Mouse (Mus musculus): ENCODE results near the gene Sprr2f. TPM values are rescaled to one million over a fixed set of nuclear protein-coding genes. Genes with fewer than 3 reads are reported as not detected.

Gene Sprr2f
- polyA plus RNA-seq, 1 experiment from 2014 or later, result not detected

DNA sequence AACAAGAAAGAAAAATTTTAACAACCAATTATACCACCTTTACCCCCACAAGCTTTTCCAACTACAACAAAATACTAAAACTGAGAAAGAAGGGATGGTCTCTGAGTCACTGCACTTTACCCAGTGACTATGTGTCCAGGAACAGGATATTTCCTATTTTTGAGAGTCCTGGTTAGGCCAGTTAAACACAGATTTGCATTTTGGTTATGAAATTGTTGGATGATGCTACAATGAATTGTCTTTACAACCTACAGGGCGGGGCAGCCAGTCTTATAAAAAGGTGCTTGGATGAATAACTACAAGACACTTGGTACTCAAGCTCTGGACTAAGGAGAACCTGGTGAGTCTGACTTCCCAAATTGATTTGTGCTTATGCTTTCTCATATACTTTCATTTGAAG lies 20.4 kb downstream of the Sprr2f start, which contains the start of gene Sprr2h:
Sprr2h (plus strand) TSS at position 301 of the 400 bp plus-strand sequence.
- DNase-seq (no peak), ATAC-seq (ENCODE audit: insufficient read depth) (no peak)
- no peaks in the 10 kb centered on the region for H3K27me3 ChIP-seq (ENCODE audit: insufficient read depth, low read length)
- H3K27ac ChIP-seq (ENCODE audit: low read depth), result no peak within 1 kb of the TSS
- no peak for TF ChIP-seq CTCF (IDR thresholded peaks at IDR 0.05; ENCODE audit: low read depth)
- H3K4me1 ChIP-seq (ENCODE audit: insufficient read depth), result no peaks in the 10 kb centered on the region
- no peaks in the 10 kb centered on the region for H3K9me3 ChIP-seq (ENCODE audit: low read depth, low read length)
- H3K36me3 ChIP-seq (ENCODE audit: insufficient read depth), result no peaks in the 10 kb centered on the region
- no peak within 1 kb of the TSS for H3K9ac ChIP-seq
- WGBS, result 73% methylated on average over 1 of the region's 1 CpGs
- no peak within 1 kb of the TSS for H3K4me3 ChIP-seq (ENCODE audit: low read depth, low read length)
- H3K4me2 ChIP-seq, result no peak within 1 kb of the TSS

DNA sequence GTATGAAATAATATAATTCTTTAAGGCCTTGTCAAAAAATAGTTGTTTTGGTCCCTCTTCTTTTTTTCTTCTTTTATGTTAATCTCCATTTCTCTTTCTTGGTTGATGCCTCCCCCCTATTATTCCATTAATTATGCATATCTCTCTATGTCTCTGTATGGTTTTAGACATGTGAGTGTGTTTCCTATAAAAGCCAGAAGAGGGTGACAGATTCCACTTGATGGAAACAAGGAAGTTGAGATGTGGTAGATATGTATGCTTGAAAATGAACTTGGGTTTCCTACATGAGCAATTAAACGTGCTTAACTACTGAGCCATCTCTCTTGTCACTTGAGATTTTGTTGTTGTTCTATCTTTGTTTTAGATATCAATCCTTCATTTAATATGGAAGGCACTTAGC lies 29.3 kb downstream of the Sprr2f start:
- DNase-seq, result peak; percentile 6
- no peak for ATAC-seq (ENCODE audit: insufficient read depth)
- Histone ChIP-seq H3K27me3 (ENCODE audit: insufficient read depth, low read length) (no peaks in the 10 kb centered on the region), H3K4me3 (ENCODE audit: low read depth, low read length) (no peak overlapping the region), H3K9ac (no peak overlapping the region), H3K9me3 (ENCODE audit: low read depth, low read length) (no peaks in the 10 kb centered on the region), H3K4me2 (no peak overlapping the region), H3K36me3 (ENCODE audit: insufficient read depth) (no peaks in the 10 kb centered on the region), H3K4me1 (ENCODE audit: insufficient read depth) (no peaks in the 10 kb centered on the region), H3K27ac (ENCODE audit: low read depth) (no peak overlapping the region)
- WGBS, result 49% methylated on average over 1 of the region's 1 CpGs
- TF ChIP-seq CTCF (IDR thresholded peaks at IDR 0.05; ENCODE audit: low read depth), result peak; percentile 21

DNA sequence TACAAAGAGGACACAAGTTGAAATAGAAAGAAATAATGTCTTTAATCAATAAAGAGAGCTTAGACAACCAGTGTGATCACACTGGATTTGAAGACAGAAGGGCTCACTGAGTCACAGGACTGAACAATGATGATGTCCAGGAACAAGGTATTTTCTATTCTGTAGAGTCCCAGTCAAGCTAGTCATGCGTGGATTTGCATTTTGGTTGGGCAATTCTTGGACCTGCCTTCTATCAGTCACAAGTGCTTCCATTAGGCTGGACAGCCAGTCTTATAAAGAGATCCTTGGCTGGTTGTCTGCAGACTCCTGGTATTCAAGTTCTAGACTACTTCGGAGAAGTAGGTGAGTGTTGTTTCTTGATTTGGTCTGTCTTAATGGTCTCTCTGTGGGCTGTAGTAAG lies 42.7 kb downstream of the Sprr2f start, which contains the start of gene Sprr2i:
Sprr2i (plus strand) TSS at position 301 of the 400 bp plus-strand sequence.
- H3K27ac ChIP-seq (ENCODE audit: low read depth), result no peak within 1 kb of the TSS
- no peaks in the 10 kb centered on the region for H3K27me3 ChIP-seq (ENCODE audit: insufficient read depth, low read length)
- H3K9me3 ChIP-seq (ENCODE audit: low read depth, low read length), result no peaks in the 10 kb centered on the region
- ATAC-seq (ENCODE audit: insufficient read depth) (no peak), DNase-seq (no peak)
- H3K36me3 ChIP-seq (ENCODE audit: insufficient read depth), result no peaks in the 10 kb centered on the region
- no peak within 1 kb of the TSS for H3K4me2 ChIP-seq
- 95% methylated on average over 2 of the region's 2 CpGs for whole genome bisulfite sequencing
- no peak within 1 kb of the TSS for H3K9ac ChIP-seq
- no peaks in the 10 kb centered on the region for H3K4me1 ChIP-seq (ENCODE audit: insufficient read depth)
- no peak within 1 kb of the TSS for H3K4me3 ChIP-seq (ENCODE audit: low read depth, low read length)
- TF ChIP-seq CTCF (IDR thresholded peaks at IDR 0.05; ENCODE audit: low read depth), result no peak

Other genes with a start within 250 kb of the Sprr2f start
- not detected in 2 replicates for gene Prr9, start 241.2 kb upstream of the Sprr2f start, polyA plus RNA-seq (2014; fragmentation: Nextera tagmentation; extraction: Ambion mirVana)
- not detected in 2 replicates for gene Lelp1, start 222.4 kb upstream of the Sprr2f start, polyA plus RNA-seq (2014; fragmentation: Nextera tagmentation; extraction: Ambion mirVana)
- not detected in 2 replicates for gene Sprr2a1, start 149.4 kb upstream of the Sprr2f start, polyA plus RNA-seq (2014; fragmentation: Nextera tagmentation; extraction: Ambion mirVana)
- 1.0 and 1.3 TPM in 2 replicates for gene Sprr2a2, start 149.3 kb upstream of the Sprr2f start, polyA plus RNA-seq (2014; fragmentation: Nextera tagmentation; extraction: Ambion mirVana)
- not detected in 2 replicates for gene Sprr2a3, start 79.8 kb upstream of the Sprr2f start, polyA plus RNA-seq (2014; fragmentation: Nextera tagmentation; extraction: Ambion mirVana)
- gene Sprr2b, start 48.6 kb upstream of the Sprr2f start, polyA plus RNA-seq (2014; fragmentation: Nextera tagmentation; extraction: Ambion mirVana), result not detected in 2 replicates
- gene Sprr2d, start 26.0 kb upstream of the Sprr2f start, polyA plus RNA-seq (2014; fragmentation: Nextera tagmentation; extraction: Ambion mirVana), result not detected in 2 replicates
- gene Sprr2e, start 13.0 kb upstream of the Sprr2f start, polyA plus RNA-seq (2014; fragmentation: Nextera tagmentation; extraction: Ambion mirVana), result not detected in 2 replicates
- not detected in 2 replicates for gene Sprr2h, start 20.5 kb downstream of the Sprr2f start, polyA plus RNA-seq (2014; fragmentation: Nextera tagmentation; extraction: Ambion mirVana)
- not detected in 2 replicates for gene Sprr2i, start 42.8 kb downstream of the Sprr2f start, polyA plus RNA-seq (2014; fragmentation: Nextera tagmentation; extraction: Ambion mirVana)
- gene Sprr2j-ps, start 52.9 kb downstream of the Sprr2f start, polyA plus RNA-seq (2014; fragmentation: Nextera tagmentation; extraction: Ambion mirVana), result not detected in 2 replicates
- 7.7 and 7.9 TPM in 2 replicates for gene Gm9774, start 64.2 kb downstream of the Sprr2f start, polyA plus RNA-seq (2014; fragmentation: Nextera tagmentation; extraction: Ambion mirVana)
- not detected in 2 replicates for gene Sprr2k, start 67.4 kb downstream of the Sprr2f start, polyA plus RNA-seq (2014; fragmentation: Nextera tagmentation; extraction: Ambion mirVana)
- gene Sprr1b, start 73.6 kb downstream of the Sprr2f start, polyA plus RNA-seq (2014; fragmentation: Nextera tagmentation; extraction: Ambion mirVana), result not detected in 2 replicates
- gene Sprr3, start 93.5 kb downstream of the Sprr2f start, polyA plus RNA-seq (2014; fragmentation: Nextera tagmentation; extraction: Ambion mirVana), result not detected in 2 replicates
- not detected in 2 replicates for gene Sprr1a, start 120.7 kb downstream of the Sprr2f start, polyA plus RNA-seq (2014; fragmentation: Nextera tagmentation; extraction: Ambion mirVana)
- not detected in 2 replicates for gene Sprr4, start 135.3 kb downstream of the Sprr2f start, polyA plus RNA-seq (2014; fragmentation: Nextera tagmentation; extraction: Ambion mirVana)
- not detected in 2 replicates for gene 2310046K23Rik, start 169.3 kb downstream of the Sprr2f start, polyA plus RNA-seq (2014; fragmentation: Nextera tagmentation; extraction: Ambion mirVana)
- gene Ivl, start 208.5 kb downstream of the Sprr2f start, polyA plus RNA-seq (2014; fragmentation: Nextera tagmentation; extraction: Ambion mirVana), result 0.18 TPM in 1 of 2 replicates, not detected in the other
- gene Smcp, start 223.8 kb downstream of the Sprr2f start, polyA plus RNA-seq (2014; fragmentation: Nextera tagmentation; extraction: Ambion mirVana), result not detected in 2 replicates
- gene 2210017I01Rik, start 242.3 kb downstream of the Sprr2f start, polyA plus RNA-seq (2014; fragmentation: Nextera tagmentation; extraction: Ambion mirVana), result not detected in 2 replicates

Measured in lung, embryonic 14.5 days (tissue).